Mouse (Mus musculus) hindbrain, postnatal 0 days (tissue): ENCODE measurements at regions not wholly inside any gene's neighbourhood (a gene's known extent, or its start where the extent isn't known, plus 50 kb on each side); places are given as distances from the start of the nearest gene placed in this dataset.

ENCODE experiments used
- ATAC-seq: fragments of 200-750 bp; cut with Nextera tagmentation; 2 replicates; pipeline ENCODE4 v1.8.0; 2017; ENCODE audit warnings: mild to moderate bottlenecking, moderate TSS enrichment, moderate library complexity
- DNase-seq: peaks from one replicate; pipeline ENCODE4 v3.0.0-alpha.2; 2015; ENCODE audit warnings: low spot score
- H3K27ac ChIP-seq: fragments of 300-500 bp; sonication (generic); 2 replicates; pipeline ENCODE4 v1.5.1; 2014; ENCODE audit warnings: mild to moderate bottlenecking
- H3K27me3 ChIP-seq: fragments of 300-500 bp; sonication (generic); 2 replicates; pipeline ENCODE4 v1.6.1; 2014; ENCODE audit warnings: low read length, mixed read lengths; ENCODE audit not compliant: insufficient read depth
- H3K36me3 ChIP-seq: fragments of 300-500 bp; sonication (generic); 2 replicates; pipeline ENCODE4 v1.6.1; 2014; ENCODE audit warnings: low read length, mixed read lengths; ENCODE audit not compliant: insufficient read depth
- H3K4me1 ChIP-seq: fragments of 300-500 bp; sonication (generic); 2 replicates; pipeline ENCODE4 v1.6.1; 2014; ENCODE audit warnings: antibody characterized with exemption, low read length, mixed read lengths; ENCODE audit not compliant: insufficient read depth
- H3K4me2 ChIP-seq: fragments of 300-500 bp; sonication (generic); 2 replicates; pipeline ENCODE4 v1.6.1; 2014; ENCODE audit warnings: low read depth, mild to moderate bottlenecking, low read length, moderate library complexity, mixed read lengths
- H3K4me3 ChIP-seq: fragments of 300-500 bp; sonication (generic); 2 replicates; pipeline ENCODE4 v1.5.1; 2014; ENCODE audit warnings: low read length
- H3K9ac ChIP-seq: fragments of 300-500 bp; sonication (generic); replicated peaks from 2 replicates; pipeline ENCODE4 v1.6.1; 2014; ENCODE audit warnings: mild to moderate bottlenecking, low read length, moderate library complexity, mixed read lengths
- H3K9me3 ChIP-seq: fragments of 300-500 bp; sonication (generic); 2 replicates; pipeline ENCODE4 v1.6.1; 2016; ENCODE audit warnings: low read length, mixed read lengths
- CTCF ChIP-seq: IDR thresholded peaks from 2 replicates; pipeline ENCODE4 v1.5.1; 2016; ENCODE audit warnings: antibody characterized with exemption, control low read depth, low read depth
- WGBS: fragments of 180-500 bp; shearing (Covaris S2); extraction: QIAGEN DNeasy Blood & Tissue Kit; methylation state at CpG from one replicate; pipeline ENCODE4 v1.1.7; 2014; 5-methylcytosine and 5-hydroxymethylcytosine counted together

DNA sequence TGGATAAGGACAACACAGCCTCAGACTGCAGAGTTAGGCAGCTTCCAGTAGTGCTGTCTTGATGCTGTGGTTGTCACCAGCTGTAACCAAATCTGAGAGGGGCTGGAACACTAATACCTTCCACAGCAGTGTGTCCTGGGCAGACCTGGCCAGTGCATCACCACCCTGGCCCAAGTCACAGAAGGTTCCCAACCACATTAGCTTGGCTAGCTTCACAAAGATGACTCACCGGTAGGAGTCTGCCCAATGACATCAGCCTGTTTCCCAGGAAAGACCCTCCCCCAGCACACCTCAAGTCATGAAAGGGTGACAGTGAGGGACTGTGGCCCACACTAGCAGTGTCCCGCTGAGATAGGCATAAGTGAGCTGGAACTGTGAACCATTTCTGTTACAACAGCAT is 75.5 kb upstream of the Gsc start:
- TF ChIP-seq CTCF, result no peak
- no peaks in the 10 kb centered on the region for H3K9me3 ChIP-seq
- H3K4me3 ChIP-seq, result no peak overlapping the region
- no peaks in the 10 kb centered on the region for H3K36me3 ChIP-seq
- no peaks in the 10 kb centered on the region for H3K4me1 ChIP-seq
- no peak overlapping the region for H3K27ac ChIP-seq
- no peak overlapping the region for H3K9ac ChIP-seq
- no peaks in the 10 kb centered on the region for H3K27me3 ChIP-seq
- WGBS, result 84% methylated on average over 2 of the region's 2 CpGs
- H3K4me2 ChIP-seq, result no peak overlapping the region
- no peak for DNase-seq
- ATAC-seq, result no peak

DNA sequence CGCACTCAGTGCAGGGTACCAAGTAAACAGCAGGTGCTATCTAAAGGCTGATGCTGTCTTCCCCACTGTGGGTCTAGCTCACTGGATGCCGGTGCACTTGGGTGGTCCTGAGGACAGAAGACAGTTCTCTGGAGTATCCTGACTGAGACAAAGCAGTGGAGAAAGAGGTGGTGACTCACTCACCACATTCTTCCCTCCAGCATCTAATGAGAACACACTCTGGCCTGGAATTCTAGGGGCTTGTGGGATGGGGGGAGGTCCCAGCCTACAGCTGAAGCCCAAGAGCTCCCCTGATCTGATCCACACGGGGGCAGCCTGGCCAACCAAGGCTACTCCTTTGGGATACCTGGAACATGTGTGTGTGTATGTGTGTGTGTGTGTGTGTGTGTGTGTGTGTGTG is 74.4 kb upstream of the Gsc start:
- ATAC-seq (no peak), DNase-seq (no peak)
- TF ChIP-seq CTCF, result no peak
- Histone ChIP-seq H3K9me3 (no peaks in the 10 kb centered on the region), H3K9ac (no peak overlapping the region), H3K4me2 (no peak overlapping the region), H3K27ac (no peak overlapping the region), H3K4me1 (no peaks in the 10 kb centered on the region), H3K4me3 (no peak overlapping the region), H3K27me3 (no peaks in the 10 kb centered on the region), H3K36me3 (no peaks in the 10 kb centered on the region)
- whole genome bisulfite sequencing, result 79% methylated on average over 3 of the region's 3 CpGs

DNA sequence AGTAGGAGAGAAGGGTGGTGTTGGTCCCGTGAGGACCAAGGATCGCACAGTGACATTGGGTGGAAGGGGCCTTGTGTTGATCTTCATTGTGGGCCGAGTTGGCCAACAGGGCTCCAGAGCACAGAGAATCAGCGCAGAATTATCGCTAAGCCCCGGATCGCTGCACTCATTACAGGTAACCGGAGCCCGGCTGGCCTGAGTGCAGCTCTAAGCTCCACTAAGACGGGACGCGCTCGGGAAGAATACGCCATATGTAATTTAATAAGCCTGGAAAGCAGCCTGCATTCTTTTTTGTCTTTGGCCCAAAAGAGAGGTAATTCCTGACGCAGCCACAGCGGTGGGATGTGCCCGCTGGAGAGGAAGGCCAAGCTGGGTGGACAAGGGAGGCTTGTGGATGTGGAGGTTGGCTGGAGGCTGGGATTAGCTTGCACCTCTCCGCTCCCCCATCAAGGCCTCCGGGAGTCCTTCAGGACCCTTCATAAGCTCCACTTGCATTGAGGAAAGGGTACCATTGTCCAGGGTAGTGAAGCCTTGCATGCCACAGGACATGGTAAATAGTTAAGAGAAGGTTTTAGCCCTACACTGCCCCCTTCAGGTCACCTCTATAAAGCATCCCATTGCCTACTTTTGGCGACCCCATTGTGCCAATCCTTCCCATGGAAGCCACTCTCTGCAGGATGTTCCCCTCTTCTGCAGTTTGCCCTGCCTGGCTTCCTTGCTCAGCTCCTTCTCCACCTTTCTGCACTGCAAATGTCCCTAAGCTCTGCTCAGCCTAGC is 73.1 kb upstream of the Gsc start:
- H3K4me1 ChIP-seq, result no peaks in the 10 kb centered on the region
- H3K27ac ChIP-seq, result no peak overlapping the region
- no peak overlapping the region for H3K4me3 ChIP-seq
- 85% methylated on average over 20 of the region's 20 CpGs for WGBS
- no peak overlapping the region for H3K4me2 ChIP-seq
- no peak overlapping the region for H3K9ac ChIP-seq
- H3K36me3 ChIP-seq, result no peaks in the 10 kb centered on the region
- ATAC-seq, result no peak
- no peak for DNase-seq
- no peaks in the 10 kb centered on the region for H3K9me3 ChIP-seq
- H3K27me3 ChIP-seq, result no peaks in the 10 kb centered on the region
- TF ChIP-seq CTCF, result no peak

DNA sequence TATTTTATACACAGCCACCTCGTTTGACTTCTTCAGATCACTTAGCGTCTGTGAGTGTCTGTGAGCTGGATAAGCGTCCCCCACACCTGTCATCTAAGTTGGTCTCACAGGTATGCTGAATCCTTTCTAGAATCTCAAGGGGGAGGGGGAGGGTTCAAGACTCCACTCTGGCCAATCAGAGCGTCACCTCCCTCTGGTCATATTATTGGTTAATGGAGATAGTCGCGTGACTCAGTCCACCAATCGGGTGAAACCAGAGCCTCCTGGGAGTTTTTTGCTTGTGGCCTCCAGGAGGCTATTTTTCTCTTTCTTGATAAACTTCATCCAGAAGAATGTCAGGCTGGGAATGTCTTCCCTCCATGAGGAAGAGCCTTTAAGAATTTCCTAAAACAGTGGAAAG is 66.8 kb upstream of the Gsc start:
- no peak for DNase-seq
- no peaks in the 10 kb centered on the region for H3K27me3 ChIP-seq
- H3K4me2 ChIP-seq, result no peak overlapping the region
- no peaks in the 10 kb centered on the region for H3K9me3 ChIP-seq
- no peak for TF ChIP-seq CTCF
- H3K4me1 ChIP-seq, result no peaks in the 10 kb centered on the region
- H3K4me3 ChIP-seq, result no peak overlapping the region
- 93% methylated on average over 7 of the region's 7 CpGs for WGBS
- H3K36me3 ChIP-seq, result no peaks in the 10 kb centered on the region
- H3K27ac ChIP-seq, result no peak overlapping the region
- ATAC-seq, result no peak
- H3K9ac ChIP-seq, result no peak overlapping the region

DNA sequence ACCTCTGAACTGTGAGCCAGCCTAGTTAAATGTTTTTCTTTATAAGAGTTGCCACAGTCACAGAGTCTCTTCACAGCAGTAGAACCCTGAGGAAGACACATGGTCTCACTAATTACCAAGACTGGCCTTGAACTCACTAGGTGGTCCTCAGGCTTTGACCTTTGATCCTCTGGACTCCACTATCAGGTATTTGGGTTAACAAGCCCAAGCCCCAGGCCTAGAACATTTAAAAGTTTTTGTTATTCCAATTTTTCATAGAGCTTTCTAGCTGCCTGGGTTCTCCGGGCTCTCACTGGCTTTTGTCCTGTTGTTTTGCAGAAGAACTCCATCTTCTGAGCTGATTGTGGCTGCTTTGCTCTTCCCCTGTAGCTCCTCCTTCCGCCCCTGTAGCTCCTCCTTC is 65.3 kb upstream of the Gsc start:
- Histone ChIP-seq H3K4me1 (no peaks in the 10 kb centered on the region), H3K4me2 (no peak overlapping the region), H3K9ac (no peak overlapping the region), H3K9me3 (no peaks in the 10 kb centered on the region), H3K27ac (no peak overlapping the region), H3K4me3 (no peak overlapping the region), H3K27me3 (no peaks in the 10 kb centered on the region), H3K36me3 (no peaks in the 10 kb centered on the region)
- 95% methylated on average over 2 of the region's 2 CpGs for WGBS
- ATAC-seq (no peak), DNase-seq (no peak)
- no peak for TF ChIP-seq CTCF

DNA sequence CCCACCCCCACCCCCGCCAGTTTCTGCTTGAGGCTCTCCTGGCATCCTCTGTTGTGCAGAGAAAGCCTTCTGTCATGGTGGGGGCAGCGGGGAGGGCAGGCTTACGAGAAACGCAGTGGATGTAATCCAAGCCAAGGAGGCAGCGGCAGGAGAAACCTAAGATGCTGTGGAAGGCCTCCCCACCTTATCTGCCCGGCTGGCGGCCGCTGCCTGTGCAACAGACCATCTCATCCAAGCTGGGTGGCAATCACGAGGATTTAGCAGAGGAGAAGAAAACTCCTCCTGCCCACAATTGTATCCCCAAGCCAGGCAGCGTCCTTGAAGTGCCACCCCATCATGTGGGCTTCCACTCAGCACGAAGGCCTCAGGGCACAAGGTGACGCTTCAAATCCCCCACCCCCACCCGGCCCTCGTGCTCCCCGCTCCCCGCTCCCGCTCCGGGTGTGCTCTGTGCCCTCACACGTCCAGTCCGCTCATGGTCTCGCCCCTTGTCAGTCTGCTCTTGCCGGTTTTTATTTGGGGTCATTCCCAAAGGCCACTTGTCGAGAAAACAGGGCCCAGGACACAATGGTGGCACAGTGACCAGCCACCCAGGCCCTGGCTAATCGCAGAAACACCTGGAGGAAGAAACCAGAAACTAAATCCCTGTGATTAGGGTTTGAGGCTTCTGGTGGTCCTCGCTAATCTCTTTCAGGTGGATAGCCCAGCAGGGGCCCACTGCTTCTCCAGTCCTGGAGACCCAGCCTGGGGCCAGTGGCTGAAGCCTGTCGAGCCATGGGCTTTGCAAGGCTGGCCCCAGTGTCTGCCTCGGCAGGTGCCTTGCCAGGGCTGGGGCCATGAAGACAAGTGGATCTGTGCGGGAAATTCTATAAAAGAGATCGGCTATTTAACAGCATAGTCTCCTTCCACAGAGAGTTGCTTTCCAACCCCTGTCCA is 58.6 kb upstream of the Gsc start:
- no peak overlapping the region for H3K4me3 ChIP-seq
- no peaks in the 10 kb centered on the region for H3K27me3 ChIP-seq
- no peak overlapping the region for H3K27ac ChIP-seq
- ATAC-seq (no peak), DNase-seq (no peak)
- no peaks in the 10 kb centered on the region for H3K4me1 ChIP-seq
- no peak overlapping the region for H3K9ac ChIP-seq
- H3K36me3 ChIP-seq, result no peaks in the 10 kb centered on the region
- 28% methylated on average over 29 of the region's 29 CpGs for WGBS
- TF ChIP-seq CTCF, result no peak
- no peaks in the 10 kb centered on the region for H3K9me3 ChIP-seq
- no peak overlapping the region for H3K4me2 ChIP-seq

DNA sequence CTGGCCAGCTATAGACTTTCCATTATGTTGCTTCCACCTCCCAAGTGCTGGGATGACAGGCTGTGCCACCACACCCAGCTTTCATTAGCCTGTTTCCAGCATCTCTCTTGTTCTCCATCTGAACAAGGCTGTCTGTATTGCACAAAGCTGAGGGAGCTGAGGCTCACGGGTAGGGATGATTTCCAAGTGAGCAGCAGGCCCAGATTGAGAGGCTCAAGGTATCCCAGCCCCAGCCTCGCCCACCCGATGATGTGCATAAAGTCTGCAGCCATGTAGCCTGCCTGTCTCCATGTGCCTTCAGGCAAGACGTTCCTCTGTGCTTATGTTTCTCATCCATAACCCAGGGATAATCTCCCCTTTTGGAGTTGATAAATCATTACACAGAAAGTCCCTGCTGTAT is 57.5 kb upstream of the Gsc start:
- no peaks in the 10 kb centered on the region for H3K4me1 ChIP-seq
- no peak overlapping the region for H3K4me2 ChIP-seq
- 70% methylated on average over 4 of the region's 4 CpGs for WGBS
- H3K9ac ChIP-seq, result no peak overlapping the region
- ATAC-seq (no peak), DNase-seq (no peak)
- no peaks in the 10 kb centered on the region for H3K9me3 ChIP-seq
- H3K27me3 ChIP-seq, result no peaks in the 10 kb centered on the region
- no peak for TF ChIP-seq CTCF
- no peaks in the 10 kb centered on the region for H3K36me3 ChIP-seq
- H3K27ac ChIP-seq, result no peak overlapping the region
- H3K4me3 ChIP-seq, result no peak overlapping the region
